Mouse (Mus musculus): ENCODE measurements around the gene Cd8b1. TPM values are rescaled to one million over a fixed set of nuclear protein-coding genes. Genes with fewer than 3 reads are reported as not detected.

The Cd8b1 gene
- polyA plus RNA-seq, 1 experiment from 2014 or later = 0.09 TPM

DNA sequence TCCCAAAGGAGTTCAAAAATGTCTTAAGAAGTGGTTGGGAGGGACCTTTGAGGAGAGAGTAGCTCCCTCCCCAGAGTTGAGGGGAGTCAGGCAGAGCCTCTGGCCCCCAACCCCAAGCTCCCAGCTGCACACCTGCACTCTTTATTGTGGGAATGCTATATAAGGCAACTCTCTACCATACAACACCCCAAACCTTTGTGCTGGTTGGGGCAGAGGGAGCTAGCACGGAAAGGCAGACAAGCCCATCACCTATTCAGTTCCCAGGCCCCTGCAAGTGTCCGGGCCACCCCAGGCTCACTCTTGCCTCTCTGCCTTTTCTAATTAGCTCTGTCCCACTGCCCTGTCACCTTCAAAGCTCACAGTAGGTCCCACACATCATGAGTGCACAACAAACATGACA, 31.1 kb downstream of the Cd8b1 start:
- Histone ChIP-seq H3K27me3 (ENCODE audit: control insufficient read depth, insufficient read depth, low read length) (no peaks in the 10 kb centered on the region), H3K4me1 (ENCODE audit: control insufficient read depth, insufficient read depth, low read length) (no peaks in the 10 kb centered on the region), H3K4me3 (ENCODE audit: low read depth, low read length) (no peak overlapping the region), H3K27ac (replicated peaks; ENCODE audit: low read depth, low read length) (no peak overlapping the region), H3K9ac (ENCODE audit: low read length) (no peak overlapping the region), H3K36me3 (ENCODE audit: control insufficient read depth, insufficient read depth, low read length) (no peaks in the 10 kb centered on the region), H3K4me2 (ENCODE audit: low read depth, severe bottlenecking) (no peak overlapping the region), H3K9me3 (ENCODE audit: control insufficient read depth, low read length) (no peaks in the 10 kb centered on the region)
- 79% methylated on average over 2 of the region's 2 CpGs for WGBS
- ATAC-seq (ENCODE audit: insufficient number of reproducible peaks, low FRiP score, low TSS enrichment, low read depth) = no peak
- DNase-seq (ENCODE audit: low spot score) = no peak

DNA sequence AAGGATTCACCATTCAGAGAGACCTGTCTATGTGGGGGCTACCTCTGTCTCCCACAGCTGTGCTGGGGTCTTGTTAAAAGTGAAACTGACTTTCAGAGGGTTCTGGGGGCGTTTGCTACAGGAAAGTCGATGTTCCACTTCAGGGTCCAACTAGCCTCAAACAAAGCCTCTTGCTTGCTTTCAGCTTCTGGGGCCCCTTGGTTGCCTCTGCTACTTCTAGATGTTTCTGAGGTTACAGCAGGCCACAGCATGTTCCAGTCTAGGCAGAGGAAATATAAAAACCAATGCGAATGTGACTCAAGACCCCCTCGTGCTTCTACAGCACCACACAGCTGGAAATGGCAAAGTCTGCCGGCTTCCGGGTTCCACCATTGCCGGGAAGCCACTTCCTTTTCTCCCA, 34.9 kb downstream of the Cd8b1 start:
- Histone ChIP-seq H3K9ac (ENCODE audit: low read length) (no peak overlapping the region), H3K4me2 (ENCODE audit: low read depth, severe bottlenecking) (no peak overlapping the region), H3K9me3 (ENCODE audit: control insufficient read depth, low read length) (no peaks in the 10 kb centered on the region), H3K27ac (replicated peaks; ENCODE audit: low read depth, low read length) (no peak overlapping the region), H3K4me1 (ENCODE audit: control insufficient read depth, insufficient read depth, low read length) (no peaks in the 10 kb centered on the region), H3K27me3 (ENCODE audit: control insufficient read depth, insufficient read depth, low read length) (no peaks in the 10 kb centered on the region), H3K4me3 (ENCODE audit: low read depth, low read length) (no peak overlapping the region), H3K36me3 (ENCODE audit: control insufficient read depth, insufficient read depth, low read length) (no peaks in the 10 kb centered on the region)
- 91% methylated on average over 7 of the region's 7 CpGs for WGBS
- DNase-seq (ENCODE audit: low spot score) = no peak
- ATAC-seq (ENCODE audit: insufficient number of reproducible peaks, low FRiP score, low TSS enrichment, low read depth) = no peak

DNA sequence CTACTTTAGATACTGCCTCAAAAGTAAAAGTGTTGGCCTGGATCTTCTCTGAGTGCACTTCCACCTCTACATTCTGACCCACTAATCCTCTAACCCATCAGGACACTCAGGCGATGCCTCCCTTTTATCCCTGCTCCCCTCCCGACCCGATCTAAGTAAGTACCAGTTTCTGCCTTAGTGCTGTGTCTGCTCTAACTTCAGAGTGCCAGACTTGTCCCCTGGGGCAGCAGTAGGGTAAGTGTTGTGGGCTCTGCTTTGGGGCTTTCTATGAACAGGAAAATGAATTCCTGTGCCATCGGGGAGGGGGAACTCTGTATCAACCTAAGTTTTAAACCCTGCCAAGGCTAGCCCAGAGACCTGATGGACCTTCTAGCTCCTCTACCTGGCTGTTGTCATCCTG, 37.6 kb downstream of the Cd8b1 start:
- H3K4me3 ChIP-seq (ENCODE audit: low read depth, low read length) = no peak overlapping the region
- ATAC-seq (ENCODE audit: insufficient number of reproducible peaks, low FRiP score, low TSS enrichment, low read depth) (no peak), DNase-seq (ENCODE audit: low spot score) (no peak)
- H3K27me3 ChIP-seq (ENCODE audit: control insufficient read depth, insufficient read depth, low read length) = no peaks in the 10 kb centered on the region
- H3K27ac ChIP-seq (replicated peaks; ENCODE audit: low read depth, low read length) = no peak overlapping the region
- H3K4me1 ChIP-seq (ENCODE audit: control insufficient read depth, insufficient read depth, low read length) = no peaks in the 10 kb centered on the region
- no peak overlapping the region for H3K4me2 ChIP-seq (ENCODE audit: low read depth, severe bottlenecking)
- H3K9ac ChIP-seq (ENCODE audit: low read length) = no peak overlapping the region
- 87% methylated on average over 4 of the region's 4 CpGs for WGBS
- no peaks in the 10 kb centered on the region for H3K36me3 ChIP-seq (ENCODE audit: control insufficient read depth, insufficient read depth, low read length)
- H3K9me3 ChIP-seq (ENCODE audit: control insufficient read depth, low read length) = no peaks in the 10 kb centered on the region

DNA sequence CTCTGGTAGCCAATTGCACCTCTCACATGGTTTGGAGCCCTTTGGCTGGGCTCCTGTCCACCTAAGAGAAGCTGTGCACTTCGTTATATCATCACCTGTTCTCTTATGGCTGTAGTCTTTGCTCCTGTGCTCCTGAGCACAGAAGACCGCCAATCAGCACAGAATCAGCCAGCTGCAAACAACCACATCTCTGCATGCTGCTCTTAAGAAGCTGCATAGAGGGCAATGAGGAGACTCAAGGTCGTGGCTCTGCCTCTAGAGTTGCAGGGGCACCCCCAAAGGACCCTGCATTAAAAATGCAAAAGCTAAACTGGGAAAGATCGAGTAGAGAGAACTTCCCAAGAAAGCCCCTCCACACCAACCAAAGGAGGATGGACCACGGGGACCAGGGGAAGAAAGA, 38.2 kb downstream of the Cd8b1 start:
- no peak for DNase-seq (ENCODE audit: low spot score)
- WGBS = 62% methylated on average over 5 of the region's 5 CpGs
- no peak overlapping the region for H3K27ac ChIP-seq (replicated peaks; ENCODE audit: low read depth, low read length)
- no peaks in the 10 kb centered on the region for H3K27me3 ChIP-seq (ENCODE audit: control insufficient read depth, insufficient read depth, low read length)
- H3K4me2 ChIP-seq (ENCODE audit: low read depth, severe bottlenecking) = no peak overlapping the region
- H3K9me3 ChIP-seq (ENCODE audit: control insufficient read depth, low read length) = no peaks in the 10 kb centered on the region
- H3K4me3 ChIP-seq (ENCODE audit: low read depth, low read length) = no peak overlapping the region
- no peak overlapping the region for H3K9ac ChIP-seq (ENCODE audit: low read length)
- no peak for ATAC-seq (ENCODE audit: insufficient number of reproducible peaks, low FRiP score, low TSS enrichment, low read depth)
- H3K36me3 ChIP-seq (ENCODE audit: control insufficient read depth, insufficient read depth, low read length) = no peaks in the 10 kb centered on the region
- no peaks in the 10 kb centered on the region for H3K4me1 ChIP-seq (ENCODE audit: control insufficient read depth, insufficient read depth, low read length)

DNA sequence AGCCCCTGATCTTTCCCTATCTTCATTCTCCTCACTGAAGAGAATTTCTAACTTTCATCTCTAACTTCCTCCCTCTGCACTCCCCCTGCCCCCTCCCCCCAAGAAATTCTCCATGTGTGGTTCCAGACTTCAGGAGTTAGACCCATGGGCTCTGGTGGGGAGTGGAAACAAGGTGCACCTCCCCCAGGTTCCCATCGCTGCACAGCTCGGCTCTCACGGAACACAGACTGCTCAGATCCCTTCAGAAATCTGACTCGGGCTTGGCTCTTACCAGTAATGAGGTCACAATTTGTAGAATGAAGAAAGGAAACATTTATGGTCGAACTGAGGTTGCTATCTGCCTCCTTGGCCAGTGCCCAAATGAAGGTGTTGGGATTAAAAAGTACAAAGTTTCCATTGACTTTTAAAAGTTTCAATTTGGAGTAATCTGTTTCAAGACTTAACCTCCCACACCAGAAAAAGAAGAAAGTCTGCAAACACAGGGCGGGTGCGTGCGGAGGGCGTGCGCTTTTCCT, 38.6 kb downstream of the Cd8b1 start:
- WGBS = 78% methylated on average over 10 of the region's 10 CpGs

DNA sequence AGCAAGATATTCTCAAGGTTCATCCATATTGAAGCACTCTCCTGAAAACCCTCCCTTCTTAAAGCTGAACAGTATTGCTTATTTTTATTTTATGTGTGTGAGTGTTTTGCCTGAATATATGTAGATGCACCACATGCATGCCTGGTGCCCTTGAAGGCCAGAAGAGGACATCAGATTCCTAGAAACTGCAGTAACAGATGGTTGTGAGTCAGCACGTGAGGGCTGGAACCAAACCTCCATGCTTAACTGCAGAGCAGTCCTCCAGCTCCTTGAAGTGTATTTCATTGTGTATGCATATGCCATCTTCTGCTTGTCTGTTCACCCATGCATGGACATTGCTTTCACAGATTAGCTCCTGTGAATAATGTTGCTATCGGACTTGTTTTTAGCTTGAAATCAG, 41.4 kb downstream of the Cd8b1 start:
- DNase-seq (ENCODE audit: low spot score) (no peak), ATAC-seq (ENCODE audit: insufficient number of reproducible peaks, low FRiP score, low TSS enrichment, low read depth) (no peak)
- H3K27me3 ChIP-seq (ENCODE audit: control insufficient read depth, insufficient read depth, low read length) = no peaks in the 10 kb centered on the region
- WGBS = 83% methylated on average over 2 of the region's 2 CpGs
- no peaks in the 10 kb centered on the region for H3K9me3 ChIP-seq (ENCODE audit: control insufficient read depth, low read length)
- H3K4me1 ChIP-seq (ENCODE audit: control insufficient read depth, insufficient read depth, low read length) = no peaks in the 10 kb centered on the region
- H3K27ac ChIP-seq (replicated peaks; ENCODE audit: low read depth, low read length) = no peak overlapping the region
- H3K36me3 ChIP-seq (ENCODE audit: control insufficient read depth, insufficient read depth, low read length) = no peaks in the 10 kb centered on the region
- H3K4me2 ChIP-seq (ENCODE audit: low read depth, severe bottlenecking) = no peak overlapping the region
- H3K9ac ChIP-seq (ENCODE audit: low read length) = no peak overlapping the region
- H3K4me3 ChIP-seq (ENCODE audit: low read depth, low read length) = no peak overlapping the region

More for the DNA sequence above, 38.6 kb downstream of the Cd8b1 start:
- Histone ChIP-seq H3K27me3 (ENCODE audit: control insufficient read depth, insufficient read depth, low read length) (no peaks in the 10 kb centered on the region), H3K36me3 (ENCODE audit: control insufficient read depth, insufficient read depth, low read length) (no peaks in the 10 kb centered on the region), H3K4me2 (ENCODE audit: low read depth, severe bottlenecking) (no peak overlapping the region), H3K27ac (replicated peaks; ENCODE audit: low read depth, low read length) (no peak overlapping the region), H3K4me3 (ENCODE audit: low read depth, low read length) (no peak overlapping the region), H3K9me3 (ENCODE audit: control insufficient read depth, low read length) (no peaks in the 10 kb centered on the region), H3K4me1 (ENCODE audit: control insufficient read depth, insufficient read depth, low read length) (no peaks in the 10 kb centered on the region), H3K9ac (ENCODE audit: low read length) (no peak overlapping the region)
- ATAC-seq (ENCODE audit: insufficient number of reproducible peaks, low FRiP score, low TSS enrichment, low read depth) = no peak
- DNase-seq (ENCODE audit: low spot score) = no peak

DNA sequence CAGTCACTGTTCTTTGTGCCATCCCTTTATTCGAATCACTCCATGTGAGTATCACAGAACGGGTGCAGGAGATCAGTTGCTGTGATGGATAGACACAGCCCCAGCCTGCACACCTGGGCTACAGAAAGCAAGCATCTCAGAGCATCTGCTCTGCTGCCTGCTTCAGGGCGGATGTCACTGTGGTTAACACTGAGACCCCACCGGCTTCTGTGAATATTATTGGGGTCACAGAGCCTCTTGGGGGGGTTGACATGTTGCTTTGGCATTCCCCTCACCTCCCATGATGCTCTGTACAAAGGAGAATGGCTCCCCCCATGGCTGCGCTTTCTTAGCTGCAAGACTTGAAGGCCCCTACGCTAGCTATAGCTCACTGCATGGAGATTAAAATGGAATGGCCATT, 46.8 kb downstream of the Cd8b1 start:
- no peak overlapping the region for H3K9ac ChIP-seq (ENCODE audit: low read length)
- 86% methylated on average over 6 of the region's 6 CpGs for WGBS
- no peak overlapping the region for H3K4me3 ChIP-seq (ENCODE audit: low read depth, low read length)
- no peaks in the 10 kb centered on the region for H3K9me3 ChIP-seq (ENCODE audit: control insufficient read depth, low read length)
- no peak for DNase-seq (ENCODE audit: low spot score)
- H3K4me2 ChIP-seq (ENCODE audit: low read depth, severe bottlenecking) = no peak overlapping the region
- ATAC-seq (ENCODE audit: insufficient number of reproducible peaks, low FRiP score, low TSS enrichment, low read depth) = no peak
- no peaks in the 10 kb centered on the region for H3K27me3 ChIP-seq (ENCODE audit: control insufficient read depth, insufficient read depth, low read length)
- no peaks in the 10 kb centered on the region for H3K4me1 ChIP-seq (ENCODE audit: control insufficient read depth, insufficient read depth, low read length)
- no peaks in the 10 kb centered on the region for H3K36me3 ChIP-seq (ENCODE audit: control insufficient read depth, insufficient read depth, low read length)
- H3K27ac ChIP-seq (replicated peaks; ENCODE audit: low read depth, low read length) = no peak overlapping the region

DNA sequence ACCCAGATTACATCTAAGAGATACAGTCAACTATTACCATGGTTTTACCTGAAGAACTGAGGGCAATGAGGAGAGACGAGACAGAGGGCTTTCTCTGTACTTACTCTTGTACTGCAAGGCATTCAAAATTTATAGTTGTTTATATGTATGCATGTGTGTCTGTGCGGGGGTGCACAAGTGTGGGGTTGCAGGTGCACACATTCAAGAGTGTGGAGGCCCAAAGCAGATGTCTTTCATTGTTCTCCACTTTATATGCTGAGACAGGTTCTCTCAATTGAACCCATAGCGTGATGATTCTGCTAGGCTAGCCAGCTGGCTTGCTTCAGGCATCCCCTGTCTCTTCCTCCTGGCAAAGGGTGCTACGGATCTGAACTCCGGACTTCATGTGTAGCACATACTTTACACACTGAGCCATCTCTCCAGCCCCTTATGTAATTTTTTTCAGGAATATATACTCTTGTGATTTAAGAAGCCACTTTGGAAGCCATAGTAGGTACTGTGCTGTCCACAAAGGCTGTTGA, 48.6 kb downstream of the Cd8b1 start:
- ATAC-seq (ENCODE audit: insufficient number of reproducible peaks, low FRiP score, low TSS enrichment, low read depth) = no peak
- Histone ChIP-seq H3K36me3 (ENCODE audit: control insufficient read depth, insufficient read depth, low read length) (no peaks in the 10 kb centered on the region), H3K4me2 (ENCODE audit: low read depth, severe bottlenecking) (no peak overlapping the region), H3K9me3 (ENCODE audit: control insufficient read depth, low read length) (no peaks in the 10 kb centered on the region), H3K4me3 (ENCODE audit: low read depth, low read length) (no peak overlapping the region), H3K4me1 (ENCODE audit: control insufficient read depth, insufficient read depth, low read length) (no peaks in the 10 kb centered on the region), H3K27me3 (ENCODE audit: control insufficient read depth, insufficient read depth, low read length) (no peaks in the 10 kb centered on the region), H3K27ac (replicated peaks; ENCODE audit: low read depth, low read length) (no peak overlapping the region), H3K9ac (ENCODE audit: low read length) (no peak overlapping the region)
- 84% methylated on average over 5 of the region's 5 CpGs for WGBS
- no peak for DNase-seq (ENCODE audit: low spot score)

DNA sequence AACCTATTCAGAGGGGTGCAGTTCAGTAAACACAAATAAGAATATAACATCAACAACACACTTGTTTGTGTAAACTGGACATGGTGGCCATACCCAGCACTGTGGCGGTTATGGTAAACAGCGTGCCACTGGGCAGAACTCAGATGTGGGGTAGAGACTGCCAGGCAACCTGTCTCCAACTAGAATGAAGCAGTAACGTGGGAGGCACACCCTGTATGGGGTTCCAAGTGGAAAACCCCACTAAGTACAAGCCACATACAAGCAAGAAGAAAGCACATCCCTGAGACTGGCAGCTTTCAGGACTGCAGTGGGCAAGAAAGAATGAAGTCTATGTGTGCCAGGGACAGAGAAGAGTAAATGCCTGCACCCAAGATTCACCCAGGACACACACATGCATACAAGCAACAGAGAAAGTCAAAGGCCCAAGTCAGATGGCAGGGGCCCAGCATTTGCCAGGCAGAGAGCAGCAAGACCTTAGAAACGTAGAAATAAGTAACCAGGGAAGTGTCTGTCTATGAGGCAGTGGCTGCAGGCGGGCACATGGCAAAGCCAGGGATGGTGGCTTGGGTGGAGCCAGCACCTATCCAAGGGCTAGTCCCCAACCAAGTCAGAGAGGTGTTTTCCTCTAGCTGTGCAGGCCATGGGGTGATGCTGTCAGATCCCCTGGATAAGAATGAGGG, 49.6 kb downstream of the Cd8b1 start:
- WGBS = 88% methylated on average over 5 of the region's 5 CpGs
- Histone ChIP-seq H3K4me2 (ENCODE audit: low read depth, severe bottlenecking) (no peak overlapping the region), H3K4me3 (ENCODE audit: low read depth, low read length) (no peak overlapping the region), H3K36me3 (ENCODE audit: control insufficient read depth, insufficient read depth, low read length) (no peaks in the 10 kb centered on the region), H3K9me3 (ENCODE audit: control insufficient read depth, low read length) (no peaks in the 10 kb centered on the region), H3K4me1 (ENCODE audit: control insufficient read depth, insufficient read depth, low read length) (no peaks in the 10 kb centered on the region), H3K27ac (replicated peaks; ENCODE audit: low read depth, low read length) (no peak overlapping the region), H3K9ac (ENCODE audit: low read length) (no peak overlapping the region), H3K27me3 (ENCODE audit: control insufficient read depth, insufficient read depth, low read length) (no peaks in the 10 kb centered on the region)
- no peak for ATAC-seq (ENCODE audit: insufficient number of reproducible peaks, low FRiP score, low TSS enrichment, low read depth)
- no peak for DNase-seq (ENCODE audit: low spot score)

All from limb, embryonic 11.5 days (tissue).